Mouse (Mus musculus) C2C12 (cell line): ENCODE measurements around the gene Ube2q2.

ENCODE experiments used
- CTCF ChIP-seq: IDR thresholded peaks from one replicate; pipeline ENCODE4 v1.5.1; 2011; ENCODE audit not compliant: control insufficient read depth, insufficient read depth, insufficient read length
- FOSL1 ChIP-seq: IDR thresholded peaks from one replicate; pipeline ENCODE4 v1.8.0; 2011; ENCODE audit warnings: mild to moderate bottlenecking, low read length; ENCODE audit not compliant: poor library complexity, insufficient read depth, severe bottlenecking
- MAX ChIP-seq: IDR thresholded peaks from one replicate; pipeline ENCODE4 v1.6.1; 2011; ENCODE audit warnings: mild to moderate bottlenecking, control low read depth
- MYOD1 ChIP-seq: IDR thresholded peaks from one replicate; pipeline ENCODE4 v1.6.1; 2011; ENCODE audit warnings: low read depth; ENCODE audit not compliant: control insufficient read depth, insufficient read length

- TF ChIP-seq FOSL1: no peak
- no peak for TF ChIP-seq CTCF
- no peak for TF ChIP-seq MAX
- TF ChIP-seq MYOD1: no peak
These were observed 80.4 kb downstream of the Ube2q2 start for GRCm38 (mm10) chr9:55229010-55229409.
